Mouse (Mus musculus): ENCODE measurements around the gene Sfxn5. TPM values are rescaled to one million over a fixed set of nuclear protein-coding genes. Genes with fewer than 3 reads are reported as not detected.

Gene Sfxn5
- polyA plus RNA-seq, 1 experiment from 2014 or later = 5.6 TPM

- H3K9ac ChIP-seq (ENCODE audit: low read depth, low read length) = peak overlapping the region; percentile 85; the same call in 1 of the 2 replicates
- H3K4me2 ChIP-seq = peak overlapping the region; percentile 96
- peak; percentile 94 for ATAC-seq (replicated peaks; ENCODE audit: insufficient number of reproducible peaks, low FRiP score, low TSS enrichment)
- peak overlapping the region; percentile 84 for H3K4me3 ChIP-seq (ENCODE audit: low read depth, low read length)
- no peak overlapping the region for H3K27ac ChIP-seq (ENCODE audit: low read depth, low read length)
- H3K4me1 ChIP-seq (ENCODE audit: control insufficient read depth, insufficient read depth, low read length) = peaks cover 24% of the 10 kb centered on the region
- H3K27me3 ChIP-seq (ENCODE audit: control insufficient read depth, insufficient read depth, low read length) = no peaks in the 10 kb centered on the region
- no peaks in the 10 kb centered on the region for H3K9me3 ChIP-seq (replicated peaks; ENCODE audit: control insufficient read depth, low read length)
- no peaks in the 10 kb centered on the region for H3K36me3 ChIP-seq (ENCODE audit: control insufficient read depth, insufficient read depth, low read length)
- WGBS (ENCODE audit: insufficient replicate concordance) = under 1% methylated on average over 19 of the region's 19 CpGs
Measured at GRCm38 (mm10) chr6:85374734-85375114, 41.5 kb upstream of the Sfxn5 start.

GRCm38 (mm10) chr6:85373951-85374733, 40.9 kb upstream of the Sfxn5 start, which contains the start of gene Rab11fip5:
Gene Rab11fip5 (minus strand): TSS chr6:85374634.
- Histone ChIP-seq H3K9me3 (replicated peaks; ENCODE audit: control insufficient read depth, low read length) (no peaks in the 10 kb centered on the region), H3K4me1 (ENCODE audit: control insufficient read depth, insufficient read depth, low read length) (peaks cover 30% of the 10 kb centered on the region), H3K36me3 (ENCODE audit: control insufficient read depth, insufficient read depth, low read length) (no peaks in the 10 kb centered on the region), H3K27me3 (ENCODE audit: control insufficient read depth, insufficient read depth, low read length) (no peaks in the 10 kb centered on the region), H3K9ac (ENCODE audit: low read depth, low read length) (peak within 1 kb of the TSS; percentile 85), H3K4me2 (peak within 1 kb of the TSS; percentile 96), H3K27ac (ENCODE audit: low read depth, low read length) (peak within 1 kb of the TSS; percentile 54; the same call in 1 of the 2 replicates), H3K4me3 (ENCODE audit: low read depth, low read length) (peak within 1 kb of the TSS; percentile 84)
- WGBS (ENCODE audit: insufficient replicate concordance) = 1% methylated on average over 70 of the region's 80 CpGs
- peak; percentile 14 for ATAC-seq (replicated peaks; ENCODE audit: insufficient number of reproducible peaks, low FRiP score, low TSS enrichment)

GRCm38 (mm10) chr6:85373066-85373860, 40.0 kb upstream of the Sfxn5 start:
- WGBS (ENCODE audit: insufficient replicate concordance) = 76% methylated on average over 10 of the region's 10 CpGs
- ATAC-seq (replicated peaks; ENCODE audit: insufficient number of reproducible peaks, low FRiP score, low TSS enrichment) = no peak
- Histone ChIP-seq H3K27me3 (ENCODE audit: control insufficient read depth, insufficient read depth, low read length) (no peaks in the 10 kb centered on the region), H3K36me3 (ENCODE audit: control insufficient read depth, insufficient read depth, low read length) (no peaks in the 10 kb centered on the region), H3K9ac (ENCODE audit: low read depth, low read length) (peak overlapping the region; percentile 85), H3K27ac (ENCODE audit: low read depth, low read length) (no peak overlapping the region), H3K9me3 (replicated peaks; ENCODE audit: control insufficient read depth, low read length) (no peaks in the 10 kb centered on the region), H3K4me3 (ENCODE audit: low read depth, low read length) (peak overlapping the region; percentile 84), H3K4me2 (peak overlapping the region; percentile 96), H3K4me1 (ENCODE audit: control insufficient read depth, insufficient read depth, low read length) (peaks cover 39% of the 10 kb centered on the region)

GRCm38 (mm10) chr6:85372496-85372895, 39.3 kb upstream of the Sfxn5 start:
- Histone ChIP-seq H3K36me3 (ENCODE audit: control insufficient read depth, insufficient read depth, low read length) (no peaks in the 10 kb centered on the region), H3K4me2 (peak overlapping the region; percentile 96), H3K4me3 (ENCODE audit: low read depth, low read length) (peak overlapping the region; percentile 84), H3K9ac (ENCODE audit: low read depth, low read length) (peak overlapping the region; percentile 85), H3K4me1 (ENCODE audit: control insufficient read depth, insufficient read depth, low read length) (peaks cover 47% of the 10 kb centered on the region), H3K27ac (ENCODE audit: low read depth, low read length) (peak overlapping the region; percentile 54; the same call in 1 of the 2 replicates), H3K27me3 (ENCODE audit: control insufficient read depth, insufficient read depth, low read length) (no peaks in the 10 kb centered on the region), H3K9me3 (replicated peaks; ENCODE audit: control insufficient read depth, low read length) (no peaks in the 10 kb centered on the region)
- ATAC-seq (replicated peaks; ENCODE audit: insufficient number of reproducible peaks, low FRiP score, low TSS enrichment) = no peak
- WGBS (ENCODE audit: insufficient replicate concordance) = 61% methylated on average over 2 of the region's 2 CpGs

GRCm38 (mm10) chr6:85371859-85372405, 38.7 kb upstream of the Sfxn5 start:
- no peaks in the 10 kb centered on the region for H3K36me3 ChIP-seq (ENCODE audit: control insufficient read depth, insufficient read depth, low read length)
- peak overlapping the region; percentile 85; the same call in 1 of the 2 replicates for H3K9ac ChIP-seq (ENCODE audit: low read depth, low read length)
- WGBS (ENCODE audit: insufficient replicate concordance) = 64% methylated on average over 6 of the region's 6 CpGs
- H3K4me3 ChIP-seq (ENCODE audit: low read depth, low read length) = peak overlapping the region; percentile 84
- H3K27me3 ChIP-seq (ENCODE audit: control insufficient read depth, insufficient read depth, low read length) = no peaks in the 10 kb centered on the region
- H3K9me3 ChIP-seq (replicated peaks; ENCODE audit: control insufficient read depth, low read length) = no peaks in the 10 kb centered on the region
- H3K27ac ChIP-seq (ENCODE audit: low read depth, low read length) = 0 out of 2 replicates have a peak overlapping the region, but pooled peaks have one; percentile 54
- H3K4me1 ChIP-seq (ENCODE audit: control insufficient read depth, insufficient read depth, low read length) = peaks cover 52% of the 10 kb centered on the region
- ATAC-seq (replicated peaks; ENCODE audit: insufficient number of reproducible peaks, low FRiP score, low TSS enrichment) = no peak
- H3K4me2 ChIP-seq = peak overlapping the region; percentile 96

GRCm38 (mm10) chr6:85370666-85371430, 37.6 kb upstream of the Sfxn5 start:
- no peak for ATAC-seq (replicated peaks; ENCODE audit: insufficient number of reproducible peaks, low FRiP score, low TSS enrichment)
- H3K27ac ChIP-seq (ENCODE audit: low read depth, low read length) = no peak overlapping the region
- no peaks in the 10 kb centered on the region for H3K9me3 ChIP-seq (replicated peaks; ENCODE audit: control insufficient read depth, low read length)
- no peaks in the 10 kb centered on the region for H3K36me3 ChIP-seq (ENCODE audit: control insufficient read depth, insufficient read depth, low read length)
- H3K4me3 ChIP-seq (ENCODE audit: low read depth, low read length) = no peak overlapping the region
- WGBS (ENCODE audit: insufficient replicate concordance) = 90% methylated on average over 9 of the region's 9 CpGs
- peaks cover 61% of the 10 kb centered on the region for H3K4me1 ChIP-seq (ENCODE audit: control insufficient read depth, insufficient read depth, low read length)
- H3K27me3 ChIP-seq (ENCODE audit: control insufficient read depth, insufficient read depth, low read length) = no peaks in the 10 kb centered on the region
- no peak overlapping the region for H3K9ac ChIP-seq (ENCODE audit: low read depth, low read length)
- no peak overlapping the region; the same call in 1 of the 2 replicates for H3K4me2 ChIP-seq

- Histone ChIP-seq H3K4me1 (ENCODE audit: control insufficient read depth, insufficient read depth, low read length) (peaks cover 68% of the 10 kb centered on the region), H3K4me3 (ENCODE audit: low read depth, low read length) (no peak overlapping the region), H3K36me3 (ENCODE audit: control insufficient read depth, insufficient read depth, low read length) (no peaks in the 10 kb centered on the region), H3K9ac (ENCODE audit: low read depth, low read length) (no peak overlapping the region), H3K27me3 (ENCODE audit: control insufficient read depth, insufficient read depth, low read length) (no peaks in the 10 kb centered on the region), H3K9me3 (replicated peaks; ENCODE audit: control insufficient read depth, low read length) (no peaks in the 10 kb centered on the region), H3K27ac (ENCODE audit: low read depth, low read length) (peak overlapping the region; percentile 62; the same call in 1 of the 2 replicates), H3K4me2 (no peak overlapping the region)
- WGBS (ENCODE audit: insufficient replicate concordance) = 79% methylated on average over 5 of the region's 5 CpGs
- ATAC-seq (replicated peaks; ENCODE audit: insufficient number of reproducible peaks, low FRiP score, low TSS enrichment) = no peak
Measured at GRCm38 (mm10) chr6:85370041-85370440, 36.8 kb upstream of the Sfxn5 start.

All from heart, embryonic 11.5 days (tissue).